Mouse (Mus musculus) left cerebral cortex, postnatal 36 days (tissue): ENCODE results near the gene Trrap. TPM values are rescaled to one million over a fixed set of nuclear protein-coding genes. Genes with fewer than 3 reads are reported as not detected.

ENCODE experiments used
- DNase-seq, 2 experiments: peaks; one replicate each; pipeline ENCODE4 v3.0.0; 2021 to 2022; ENCODE audit warnings: low spot score in 2 of 2, mixed read lengths in 1 of 2
- intact Hi-C: fragments of 180-260 bp; cut with DNase I; formaldehyde crosslinking; loops from one replicate; pipeline ENCODE4 v1.15.1; 2025
- total RNA-seq, 2 experiments: library from RNA; stranded (reverse); gene quantifications; 2 replicates each; pipeline ENCODE4 v1.2.3; 2021

Trrap gene
- total RNA-seq, 2 experiments from 2014 or later, result 135 to 196 TPM

- intact Hi-C loops, result no loop called here
- no peak for DNase-seq
Measured at GRCm38 (mm10) chr5:144855936-144856335, 88.4 kb downstream of the Trrap start.

- DNase-seq, result no peak
- intact Hi-C loops, result no loop called here
Measured at GRCm38 (mm10) chr5:144858527-144858926, 91.0 kb downstream of the Trrap start.

- DNase-seq, result no peak
- intact Hi-C loops, result no loop called here
Measured at GRCm38 (mm10) chr5:144859284-144859683, 91.8 kb downstream of the Trrap start.

GRCm38 (mm10) chr5:144860913-144861312, 93.4 kb downstream of the Trrap start:
- intact Hi-C loops, result no loop called here
- DNase-seq, result peak in 1 of 2 experiments; percentile 32

GRCm38 (mm10) chr5:144866923-144867322, 99.4 kb downstream of the Trrap start:
- no peak for DNase-seq
- intact Hi-C loops, result no loop called here

- intact Hi-C loops, result no loop called here
- DNase-seq, result no peak
Measured at GRCm38 (mm10) chr5:144869466-144869865, 101.9 kb downstream of the Trrap start.

- intact Hi-C loops, result loop anchor here (10.0 kb wide), 1 partner anchor 194 kb away; no protein-coding TSS in a partner anchor
- DNase-seq, result no peak
Measured at GRCm38 (mm10) chr5:144870782-144871181, 103.2 kb downstream of the Trrap start.

- no peak for DNase-seq
- intact Hi-C loops, result loop anchor here (10.0 kb wide), 1 partner anchor 193 kb away; no protein-coding TSS in a partner anchor
Measured at GRCm38 (mm10) chr5:144871775-144872174, 104.2 kb downstream of the Trrap start.

- DNase-seq, result no peak
- intact Hi-C loops, result loop anchor here (10.0 kb wide), 1 partner anchor 192 kb away; no protein-coding TSS in a partner anchor
Measured at GRCm38 (mm10) chr5:144872326-144872725, 104.8 kb downstream of the Trrap start.

GRCm38 (mm10) chr5:144872867-144873266, 105.3 kb downstream of the Trrap start:
- intact Hi-C loops, result loop anchor here (10.0 kb wide), 1 partner anchor 192 kb away; no protein-coding TSS in a partner anchor
- DNase-seq, result no peak

GRCm38 (mm10) chr5:144875227-144875626, 107.7 kb downstream of the Trrap start:
- intact Hi-C loops, result loop anchor here (5.0 to 10.0 kb wide), 2 partner anchors 112 to 190 kb away; no protein-coding TSS in a partner anchor
- DNase-seq, result no peak

- intact Hi-C loops, result loop anchor here (5.0 to 10.0 kb wide), 2 partner anchors 111 to 189 kb away; no protein-coding TSS in a partner anchor
- peak; percentile 43 to 67 for DNase-seq
Measured at GRCm38 (mm10) chr5:144875892-144876291, 108.4 kb downstream of the Trrap start.

GRCm38 (mm10) chr5:144877021-144877420, 109.5 kb downstream of the Trrap start:
- intact Hi-C loops, result loop anchor here (5.0 to 10.0 kb wide), 2 partner anchors 110 to 188 kb away; no protein-coding TSS in a partner anchor
- no peak for DNase-seq

GRCm38 (mm10) chr5:144881670-144882399, 114.3 kb downstream of the Trrap start:
- intact Hi-C loops, result no loop called here
- DNase-seq, result peak in 1 of 2 experiments; percentile 46

- intact Hi-C loops, result no loop called here
- DNase-seq, result peak; percentile 32 to 36
Measured at GRCm38 (mm10) chr5:144884629-144885217, 117.2 kb downstream of the Trrap start.

- intact Hi-C loops, result no loop called here
- no peak for DNase-seq
Measured at GRCm38 (mm10) chr5:144885968-144886650, 118.6 kb downstream of the Trrap start.

GRCm38 (mm10) chr5:144891276-144891675, 123.7 kb downstream of the Trrap start:
- DNase-seq, result no peak
- intact Hi-C loops, result no loop called here

GRCm38 (mm10) chr5:144897881-144898280, 130.3 kb downstream of the Trrap start:
- intact Hi-C loops, result no loop called here
- no peak for DNase-seq

GRCm38 (mm10) chr5:144898448-144899052, 131.0 kb downstream of the Trrap start:
- intact Hi-C loops, result no loop called here
- no peak for DNase-seq

- no peak for DNase-seq
- intact Hi-C loops, result no loop called here
Measured at GRCm38 (mm10) chr5:144901035-144901434, 133.5 kb downstream of the Trrap start.
